Mouse (Mus musculus) heart, adult 2 months (tissue): ENCODE measurements around the gene Rnf39. TPM values are rescaled to one million over a fixed set of nuclear protein-coding genes. Genes with fewer than 3 reads are reported as not detected.

Experiments
- DNase-seq, 2 experiments: peaks; one replicate each; pipeline ENCODE4 v3.0.0; 2021
- H3K27ac ChIP-seq: fragments of 200-600 bp; 2 replicates; pipeline ENCODE4 v1.8.1; 2022
- H3K27me3 ChIP-seq: fragments of 200-500 bp; 2 replicates; pipeline ENCODE4 v1.6.1; 2012; ENCODE audit warnings: mild to moderate bottlenecking, low read length, inconsistent platforms, mixed read lengths; ENCODE audit not compliant: control insufficient read depth, insufficient read depth
- H3K36me3 ChIP-seq: fragments of 200-500 bp; 2 replicates; pipeline ENCODE4 v1.6.1; 2012; ENCODE audit warnings: low read length, inconsistent platforms; ENCODE audit not compliant: control insufficient read depth, insufficient read depth
- H3K4me1 ChIP-seq: fragments of 200-500 bp; 2 replicates; pipeline ENCODE4 v1.6.1; 2011; ENCODE audit warnings: low read length; ENCODE audit not compliant: control insufficient read depth, insufficient read depth
- H3K4me3 ChIP-seq: fragments of 200-600 bp; 2 replicates; pipeline ENCODE4 v1.8.1; 2022
- H3K79me2 ChIP-seq: fragments of 200-500 bp; replicated peaks from 2 replicates; pipeline ENCODE4 v1.6.1; 2012; ENCODE audit warnings: mild to moderate bottlenecking, inconsistent platforms, low read length, moderate library complexity, mixed read lengths; ENCODE audit not compliant: control insufficient read depth, insufficient read depth
- H3K9ac ChIP-seq: fragments of 200-500 bp; 2 replicates; pipeline ENCODE4 v1.6.1; 2012; ENCODE audit warnings: low read depth, mild to moderate bottlenecking, control low read depth, inconsistent platforms, low read length, mixed read lengths
- CTCF ChIP-seq: fragments of 200-600 bp; IDR thresholded peaks from 2 replicates; pipeline ENCODE4 v1.8.1; 2022; ENCODE audit warnings: antibody characterized with exemption, mild to moderate bottlenecking, moderate library complexity
- EP300 ChIP-seq: fragments of 200-500 bp; IDR thresholded peaks from 2 replicates; pipeline ENCODE4 v1.6.1; 2011; ENCODE audit warnings: low read depth, low read length, control low read depth; ENCODE audit not compliant: insufficient read depth
- POLR2A ChIP-seq: fragments of 200-500 bp; IDR thresholded peaks from 2 replicates; pipeline ENCODE4 v1.6.1; 2011; ENCODE audit warnings: mild to moderate bottlenecking, low read depth, low read length, control low read depth; ENCODE audit not compliant: insufficient read depth
- WGBS: fragments of 180-500 bp; shearing (Covaris S2); methylation state at CpG from one replicate; pipeline ENCODE4 v1.1.7; 2018; 5-methylcytosine and 5-hydroxymethylcytosine counted together
- intact Hi-C: fragments of 180-260 bp; cut with DNase I; formaldehyde crosslinking; loops from one replicate; pipeline ENCODE4 v1.15.1; 2025
- polyA plus RNA-seq: library from polyadenylated mRNA; depleted of rRNA; stranded (reverse); fragments of >200 nt; gene quantifications from 2 replicates; pipeline ENCODE4 v1.2.3, GENCODE M21; 2012
- total RNA-seq, 2 experiments: library from RNA; stranded (reverse); gene quantifications; 2 replicates each; pipeline ENCODE4 v1.2.3; 2021

Rnf39 gene
- total and polyA plus RNA-seq, 3 experiments: 0.77 to 1.00 (median 0.81) TPM

DNA sequence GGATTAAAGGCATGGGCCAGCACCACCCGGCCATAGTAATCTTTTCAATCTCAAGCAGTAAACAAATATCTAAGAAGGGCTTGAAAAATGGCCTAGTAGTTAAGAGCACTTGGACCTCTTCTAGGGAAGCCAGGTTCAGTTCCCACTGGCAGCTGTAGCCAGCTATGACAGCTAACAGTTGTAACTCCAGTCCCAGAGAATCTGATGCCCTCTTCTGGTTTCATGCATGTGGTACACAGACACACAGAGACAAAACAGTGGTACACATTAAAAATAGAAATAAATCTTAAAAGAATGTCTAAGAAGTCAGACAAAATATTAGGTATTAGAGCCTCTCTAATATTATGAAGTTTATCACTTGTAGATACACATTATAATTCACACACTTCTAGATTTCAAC lies 18.4 kb downstream of the Rnf39 start:
- intact Hi-C loops: no loop called here

DNA sequence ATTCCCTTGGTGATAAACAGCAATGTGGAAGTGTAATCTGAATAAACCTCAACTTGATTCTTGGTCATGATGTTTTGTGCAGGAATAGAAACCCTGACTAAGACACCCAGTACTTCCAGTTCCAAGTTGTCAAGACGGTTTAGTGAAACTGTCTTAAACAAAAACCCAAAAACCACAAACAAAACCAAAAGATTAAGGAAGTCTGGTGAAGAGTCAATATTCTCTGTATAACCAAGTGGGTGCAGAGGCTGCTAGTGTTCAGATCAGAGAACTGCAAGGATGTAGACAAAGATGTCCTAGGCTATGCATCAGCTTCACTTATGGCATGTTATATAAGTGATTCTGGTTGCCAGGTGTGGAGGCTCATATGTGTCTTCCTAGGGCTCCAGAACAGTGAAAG lies 24.2 kb downstream of the Rnf39 start:
- DNase-seq: no peak
- Histone ChIP-seq H3K36me3 (no peaks in the 10 kb centered on the region), H3K4me1 (no peaks in the 10 kb centered on the region), H3K9ac (no peak overlapping the region), H3K27me3 (no peaks in the 10 kb centered on the region), H3K4me3 (no peak overlapping the region), H3K79me2 (no peaks in the 10 kb centered on the region), H3K27ac (no peak overlapping the region)
- TF ChIP-seq EP300: no peak
- TF ChIP-seq CTCF: no peak
- no peak for TF ChIP-seq POLR2A
- WGBS: 63% methylated on average over 1 of the region's 1 CpGs
- intact Hi-C loops: no loop called here

More for the DNA sequence above, 18.4 kb downstream of the Rnf39 start:
- no peak for TF ChIP-seq POLR2A
- TF ChIP-seq EP300: no peak
- peak; percentile 35 for TF ChIP-seq CTCF
- no peaks in the 10 kb centered on the region for H3K27me3 ChIP-seq
- no peak overlapping the region for H3K4me3 ChIP-seq
- no peaks in the 10 kb centered on the region for H3K79me2 ChIP-seq
- H3K36me3 ChIP-seq: peaks cover 2% of the 10 kb centered on the region
- DNase-seq: no peak
- 69% methylated on average over 1 of the region's 1 CpGs for WGBS
- H3K27ac ChIP-seq: no peak overlapping the region
- H3K4me1 ChIP-seq: peaks cover 3% of the 10 kb centered on the region
- no peak overlapping the region for H3K9ac ChIP-seq

GRCm38 (mm10) chr17:36970316-36970890 lies 27.7 kb downstream of the Rnf39 start:
- H3K79me2 ChIP-seq: no peaks in the 10 kb centered on the region
- no peak overlapping the region for H3K9ac ChIP-seq
- TF ChIP-seq CTCF (no peak), EP300 (no peak), POLR2A (no peak)
- no peaks in the 10 kb centered on the region for H3K36me3 ChIP-seq
- 79% methylated on average over 14 of the region's 14 CpGs for WGBS
- intact Hi-C loops: no loop called here
- H3K4me1 ChIP-seq: no peaks in the 10 kb centered on the region; the same call in 1 of the 2 replicates
- DNase-seq: no peak
- H3K27ac ChIP-seq: no peak overlapping the region
- H3K27me3 ChIP-seq: no peaks in the 10 kb centered on the region
- no peak overlapping the region for H3K4me3 ChIP-seq

DNA sequence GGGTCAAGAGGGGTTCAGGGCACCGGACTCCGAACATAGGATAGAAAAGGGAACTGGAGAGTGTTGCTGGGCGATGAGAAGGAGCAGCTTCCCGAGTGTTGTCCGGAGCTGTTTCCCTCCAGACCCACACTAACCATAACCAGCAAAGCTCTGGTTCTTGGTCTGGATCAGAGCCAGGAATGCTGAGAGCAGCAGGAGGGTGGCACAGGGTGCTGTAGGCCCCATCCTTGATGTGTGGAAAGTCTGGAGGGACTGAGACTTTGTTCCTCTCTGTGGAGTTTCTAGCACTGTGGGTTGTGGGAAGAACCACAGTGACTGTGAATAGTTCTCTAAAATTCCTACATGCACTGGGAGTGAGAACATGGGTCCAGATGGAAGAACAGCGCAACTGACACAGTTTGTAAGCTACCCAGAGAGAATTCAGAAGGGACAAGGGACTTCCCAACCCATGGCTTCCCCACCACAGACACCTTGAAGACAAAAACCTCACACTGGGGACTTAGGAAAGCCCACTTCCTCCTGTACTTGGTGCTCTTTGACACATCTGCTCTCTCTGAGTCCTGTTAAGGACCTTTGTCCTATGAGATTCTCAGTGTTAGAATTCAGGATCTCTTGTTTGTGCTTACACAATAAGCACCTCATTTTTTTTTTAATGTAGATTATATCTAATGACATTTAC lies 28.6 kb downstream of the Rnf39 start:
- DNase-seq: no peak
- H3K36me3 ChIP-seq: no peaks in the 10 kb centered on the region
- 82% methylated on average over 6 of the region's 6 CpGs for WGBS
- TF ChIP-seq CTCF (no peak), EP300 (no peak), POLR2A (no peak)
- intact Hi-C loops: no loop called here
- H3K27ac ChIP-seq: no peak overlapping the region
- H3K4me1 ChIP-seq: no peaks in the 10 kb centered on the region; the same call in 1 of the 2 replicates
- H3K27me3 ChIP-seq: no peaks in the 10 kb centered on the region
- H3K79me2 ChIP-seq: no peaks in the 10 kb centered on the region
- H3K9ac ChIP-seq: no peak overlapping the region
- no peak overlapping the region for H3K4me3 ChIP-seq

DNA sequence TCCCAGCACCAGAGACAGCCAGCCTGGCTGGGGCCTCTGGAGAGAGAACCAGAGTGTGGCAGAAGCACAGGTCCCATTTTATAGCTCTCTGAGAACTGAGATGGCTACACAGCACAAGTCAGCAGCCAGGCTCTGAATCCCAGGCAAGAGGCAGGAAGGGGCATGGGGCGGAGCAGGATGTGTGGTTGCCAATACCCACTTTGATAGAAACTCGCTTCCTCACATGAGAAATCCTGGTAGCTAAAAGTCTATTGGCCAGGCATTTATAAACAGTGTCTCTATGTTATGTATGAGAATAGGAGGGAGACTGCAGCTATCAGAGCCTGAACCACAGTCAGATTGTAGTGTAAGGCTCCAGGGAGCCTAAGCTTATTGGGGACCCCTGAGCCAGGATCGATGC lies 30.1 kb downstream of the Rnf39 start:
- WGBS: 68% methylated on average over 3 of the region's 3 CpGs
- TF ChIP-seq CTCF: no peak
- TF ChIP-seq POLR2A: no peak
- no peak for TF ChIP-seq EP300
- Histone ChIP-seq H3K4me1 (no peaks in the 10 kb centered on the region; the same call in 1 of the 2 replicates), H3K9ac (no peak overlapping the region), H3K4me3 (no peak overlapping the region), H3K36me3 (no peaks in the 10 kb centered on the region), H3K79me2 (no peaks in the 10 kb centered on the region), H3K27ac (no peak overlapping the region), H3K27me3 (no peaks in the 10 kb centered on the region)
- intact Hi-C loops: no loop called here
- DNase-seq: no peak

- Histone ChIP-seq H3K4me1 (no peaks in the 10 kb centered on the region; the same call in 1 of the 2 replicates), H3K9ac (no peak overlapping the region), H3K79me2 (no peaks in the 10 kb centered on the region), H3K27ac (no peak overlapping the region), H3K36me3 (no peaks in the 10 kb centered on the region), H3K27me3 (no peaks in the 10 kb centered on the region), H3K4me3 (no peak overlapping the region)
- intact Hi-C loops: no loop called here
- TF ChIP-seq POLR2A: no peak
- no peak for TF ChIP-seq EP300
- TF ChIP-seq CTCF: no peak
- DNase-seq: no peak
- 61% methylated on average over 8 of the region's 8 CpGs for WGBS
Measured at GRCm38 (mm10) chr17:36973271-36973787, 30.6 kb downstream of the Rnf39 start.
